Mouse (Mus musculus): ENCODE measurements around the gene Hlcs.
"Not testable (repeated sequence)": the region's sequence is repeated elsewhere in the genome, so short reads cannot be mapped to it uniquely, and the experiment has no call there.

Hlcs gene

GRCm38 (mm10) chr16:94313229-94314030 is at the start of gene Hlcs:
Gene Hlcs (minus strand): TSS chr16:94313571.
- peak; percentile 99 for DNase-seq

DNA sequence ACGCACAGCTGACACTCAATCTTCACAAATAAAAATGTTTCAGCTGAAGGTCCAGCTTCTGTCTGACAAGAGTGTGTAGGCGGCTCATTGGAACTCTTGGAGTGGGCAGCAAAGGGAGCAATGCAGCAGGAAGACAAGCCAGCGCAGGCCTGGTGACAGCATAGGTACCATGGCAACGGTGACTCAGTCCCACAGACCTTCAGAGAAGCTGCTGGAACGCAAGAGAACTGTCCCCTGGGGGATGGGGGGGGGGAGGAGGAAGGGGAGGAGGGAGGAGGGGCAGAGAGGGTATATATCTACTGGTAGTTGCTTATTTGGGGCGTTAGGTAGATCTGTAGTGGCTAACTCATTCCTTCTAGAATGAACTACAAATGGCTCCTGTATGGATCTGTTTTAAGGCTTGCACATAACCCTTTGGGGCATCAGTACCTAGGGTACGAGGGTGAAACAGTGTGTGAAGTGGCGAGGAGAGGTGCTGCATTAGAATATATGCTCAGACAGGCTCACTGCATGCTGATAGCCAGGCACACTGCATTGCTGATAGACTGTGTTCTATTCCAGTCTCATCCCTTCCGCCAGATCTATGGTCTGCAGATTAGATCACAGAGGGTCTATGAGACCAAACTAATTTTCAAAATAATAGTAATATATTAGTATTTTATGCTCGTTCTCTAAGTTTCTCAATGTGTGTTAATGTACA is 49.0 kb upstream of the Hlcs start:
- DNase-seq: peak; percentile 61

- DNase-seq: no peak
Measured at GRCm38 (mm10) chr16:94360578-94361350, 47.4 kb upstream of the Hlcs start.

DNA sequence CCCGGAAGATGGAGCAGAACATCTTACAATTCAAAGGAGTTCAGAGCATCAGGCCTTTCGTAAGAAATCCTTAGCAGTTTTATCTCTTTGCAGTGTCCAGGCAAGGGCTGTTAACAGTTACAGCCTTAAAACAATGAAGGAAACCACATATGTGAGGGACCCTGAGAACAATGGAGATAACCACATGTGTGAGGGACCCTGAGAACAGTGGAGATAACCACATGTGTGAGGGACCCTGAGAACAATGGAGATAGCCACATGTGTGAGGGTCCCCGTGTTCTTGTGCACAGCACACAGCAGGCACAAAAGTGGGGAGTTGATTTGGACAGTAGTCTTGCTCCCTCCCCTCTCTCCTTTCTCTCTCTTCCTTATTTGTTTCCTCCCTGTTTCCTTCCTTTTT is 44.7 kb upstream of the Hlcs start:
- DNase-seq: no peak

- DNase-seq: no peak
Measured at GRCm38 (mm10) chr16:94356776-94357494, 43.6 kb upstream of the Hlcs start.

DNA sequence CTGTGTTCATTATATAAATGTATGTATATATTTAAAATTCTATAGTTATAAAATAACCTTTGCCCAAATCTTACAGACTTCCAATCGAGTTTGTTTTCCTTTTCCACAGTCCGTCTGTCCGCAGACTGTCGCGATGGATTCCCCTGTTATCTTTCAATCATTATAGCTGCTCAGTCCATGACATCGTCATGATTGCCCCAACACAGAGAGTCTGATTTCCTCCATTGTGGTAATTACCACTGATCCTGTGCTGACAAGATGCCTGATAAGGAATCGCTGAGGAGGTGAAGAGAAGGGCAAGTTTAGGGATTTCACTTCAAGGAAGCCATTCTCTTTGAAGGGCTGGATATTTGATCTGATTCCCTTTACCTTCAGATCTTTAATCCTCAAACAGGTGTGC is 42.7 kb upstream of the Hlcs start:
- DNase-seq: no peak

DNA sequence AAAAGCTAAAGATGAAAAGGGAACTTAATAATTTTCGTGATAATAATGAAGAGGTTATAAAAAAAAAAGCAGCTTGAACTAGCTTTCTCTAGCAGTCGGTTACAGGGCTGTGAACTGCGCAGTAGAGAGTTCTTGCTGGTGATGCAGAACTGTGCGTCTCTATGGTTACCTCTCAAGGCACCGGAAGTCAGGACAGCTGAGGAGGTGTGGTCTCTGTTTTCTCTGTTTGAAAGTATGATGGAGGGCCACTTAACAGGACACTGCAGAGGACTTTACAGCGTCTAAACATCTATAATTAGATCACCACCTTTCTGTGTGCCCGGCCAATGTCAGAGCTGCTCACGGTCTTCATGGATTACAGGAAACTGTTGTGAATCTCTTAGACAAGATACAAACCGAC is 41.1 kb upstream of the Hlcs start:
- DNase-seq: peak; percentile 28

- peak; percentile 21 for DNase-seq
Measured at GRCm38 (mm10) chr16:94350287-94350677, 36.9 kb upstream of the Hlcs start.

GRCm38 (mm10) chr16:94349588-94350286 is 36.4 kb upstream of the Hlcs start:
- no peak for DNase-seq

- DNase-seq: no peak
Measured at GRCm38 (mm10) chr16:94348779-94349178, 35.4 kb upstream of the Hlcs start.

- no peak for DNase-seq
Measured at GRCm38 (mm10) chr16:94347080-94347731, 33.8 kb upstream of the Hlcs start.

GRCm38 (mm10) chr16:94345733-94346132 is 32.4 kb upstream of the Hlcs start:
- DNase-seq: no peak

- DNase-seq: not testable (repeated sequence)
Measured at GRCm38 (mm10) chr16:94339164-94340160, 26.1 kb upstream of the Hlcs start.

- no peak for DNase-seq
Measured at GRCm38 (mm10) chr16:94335656-94336055, 22.3 kb upstream of the Hlcs start.

DNA sequence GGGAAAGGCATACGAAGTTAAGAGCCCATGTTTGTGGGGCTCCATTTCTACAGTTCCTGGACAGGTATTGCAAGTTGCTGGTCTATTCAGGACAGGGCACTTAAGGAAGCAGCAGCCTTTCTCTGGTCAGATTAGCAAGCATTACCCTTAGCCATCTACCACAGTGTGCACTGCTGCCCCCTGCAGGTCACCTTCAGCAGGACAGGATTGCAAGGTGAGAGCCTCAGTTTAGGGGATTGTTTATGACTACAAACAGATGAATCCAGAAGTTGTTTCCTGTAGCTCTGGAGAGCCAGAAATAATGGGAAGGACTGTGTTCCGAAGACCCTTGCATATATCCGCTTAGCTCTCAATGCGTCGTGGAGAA is 18.5 kb upstream of the Hlcs start:
- peak; percentile 81 for DNase-seq

DNA sequence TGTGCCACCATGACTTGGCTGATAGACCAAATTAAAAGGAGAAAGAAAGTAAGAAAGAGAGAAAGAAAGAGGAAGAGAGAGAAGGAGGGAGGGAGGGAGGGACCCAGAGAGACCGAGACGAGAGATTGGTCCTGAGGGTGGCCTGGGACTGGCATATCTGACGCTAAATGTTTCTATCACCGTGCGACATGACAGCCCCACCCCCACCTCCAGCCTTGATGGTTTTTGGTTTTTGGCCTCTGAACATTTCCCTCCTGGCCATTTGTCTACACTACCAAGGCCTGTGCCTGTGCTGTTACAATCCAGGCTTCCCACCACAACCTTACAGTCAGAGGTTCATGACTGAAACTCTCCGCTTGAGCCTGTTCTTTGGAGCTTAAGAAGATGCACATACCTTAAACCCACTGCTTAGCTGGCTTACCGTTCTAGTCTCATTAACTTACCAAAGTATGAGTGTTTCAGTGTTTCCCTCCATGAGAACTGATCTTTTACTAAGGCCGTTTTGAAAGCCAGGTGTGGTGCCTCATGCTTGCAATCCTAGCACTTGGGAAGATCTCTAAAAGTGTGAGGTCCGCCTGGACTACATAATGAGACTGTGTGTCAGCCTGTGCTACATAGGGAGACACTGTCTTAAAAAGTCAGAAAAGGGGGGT is 18.0 kb upstream of the Hlcs start:
- no peak for DNase-seq

GRCm38 (mm10) chr16:94330429-94330828 is 17.1 kb upstream of the Hlcs start:
- no peak for DNase-seq

DNA sequence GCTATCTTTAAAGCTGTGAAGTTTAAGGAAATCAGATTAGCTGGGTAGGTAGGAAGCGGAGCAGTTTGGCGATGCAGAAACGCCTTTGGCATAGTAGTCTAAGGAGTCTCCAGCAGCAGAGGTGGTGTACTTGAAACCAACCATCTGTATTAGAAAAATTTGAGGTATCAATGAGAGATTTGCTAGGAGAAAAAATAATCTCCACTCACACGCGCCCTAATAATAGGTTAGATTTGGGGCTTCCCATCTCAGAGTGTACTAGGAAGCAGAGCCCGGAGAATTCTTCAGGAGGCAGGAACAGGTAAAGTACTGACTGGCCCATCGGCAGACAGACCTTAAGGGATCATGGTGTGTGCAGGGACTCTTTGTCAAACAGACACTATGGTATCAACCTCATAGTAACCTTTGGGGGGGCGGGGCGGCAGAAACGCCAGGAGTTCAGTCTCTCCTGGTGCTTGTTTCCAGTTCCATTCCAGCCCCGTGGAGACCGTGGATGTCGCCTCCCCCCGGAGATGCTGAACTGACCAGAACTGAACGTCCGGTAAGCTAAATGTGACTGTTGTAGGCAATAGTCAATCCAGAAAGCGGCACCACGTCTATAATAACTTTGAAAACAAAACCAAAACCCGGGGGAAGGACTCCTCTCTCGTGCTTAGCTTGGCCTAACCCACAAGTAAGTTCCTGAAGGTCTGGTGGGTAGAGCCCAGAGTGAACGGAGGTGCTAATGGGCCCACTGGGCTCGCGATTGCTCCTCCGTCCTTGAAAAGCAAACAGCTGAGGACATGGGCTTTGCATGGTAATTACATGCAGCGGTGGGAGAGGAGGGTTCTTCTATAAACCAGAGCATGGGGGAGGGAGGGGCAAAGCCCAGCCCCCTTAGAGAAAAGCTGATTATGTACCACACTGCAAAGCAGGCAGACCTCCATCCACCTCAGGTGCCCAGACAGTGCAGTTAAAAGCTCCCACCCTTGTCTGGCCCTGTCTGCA is 15.8 kb upstream of the Hlcs start:
- DNase-seq: peak; percentile 41

Data from kidney, postnatal 10 days (tissue).